Mouse (Mus musculus) hindbrain, embryonic 10.5 days (tissue): Measurements from ENCODE around the gene Rnf150. TPM values are rescaled to one million over a fixed set of nuclear protein-coding genes. Genes with fewer than 3 reads are reported as not detected.

ENCODE experiments used
- DNase-seq: peaks from one replicate; pipeline ENCODE4 v3.0.0-alpha.2; 2017; ENCODE audit warnings: low spot score
- H3K27ac ChIP-seq: fragments of 300-500 bp; sonication (generic); 2 replicates; pipeline ENCODE4 v1.5.1; 2016; ENCODE audit warnings: mild to moderate bottlenecking, moderate library complexity
- H3K27me3 ChIP-seq: fragments of 300-500 bp; sonication (generic); 2 replicates; pipeline ENCODE4 v1.6.1; 2016; ENCODE audit warnings: mild to moderate bottlenecking; ENCODE audit not compliant: poor library complexity, insufficient read depth, severe bottlenecking
- H3K36me3 ChIP-seq: fragments of 300-500 bp; sonication (generic); 2 replicates; pipeline ENCODE4 v1.6.1; 2016; ENCODE audit warnings: mild to moderate bottlenecking, moderate library complexity
- H3K4me1 ChIP-seq: fragments of 300-500 bp; sonication (generic); replicated peaks from 2 replicates; pipeline ENCODE4 v1.6.1; 2016; ENCODE audit warnings: mild to moderate bottlenecking
- H3K4me3 ChIP-seq: fragments of 300-500 bp; sonication (generic); 2 replicates; pipeline ENCODE4 v1.5.1; 2016; ENCODE audit warnings: mild to moderate bottlenecking, moderate library complexity
- H3K9me3 ChIP-seq: fragments of 300-500 bp; sonication (generic); 2 replicates; pipeline ENCODE4 v1.6.1; 2016; ENCODE audit warnings: mild to moderate bottlenecking, moderate library complexity
- WGBS: fragments of 180-500 bp; shearing (Covaris S2); methylation state at CpG from one replicate; pipeline ENCODE4 v1.1.7; 2016; 5-methylcytosine and 5-hydroxymethylcytosine counted together
- polyA plus RNA-seq: library from polyadenylated mRNA; unstranded; fragments of >200 nt; fragmentation: Nextera tagmentation; extraction: Ambion mirVana; gene quantifications from 2 replicates; pipeline ENCODE4 v1.2.1, GENCODE M21; 2016

Gene Rnf150
- polyA plus RNA-seq, result 1.2 and 1.3 TPM in 2 replicates

DNA sequence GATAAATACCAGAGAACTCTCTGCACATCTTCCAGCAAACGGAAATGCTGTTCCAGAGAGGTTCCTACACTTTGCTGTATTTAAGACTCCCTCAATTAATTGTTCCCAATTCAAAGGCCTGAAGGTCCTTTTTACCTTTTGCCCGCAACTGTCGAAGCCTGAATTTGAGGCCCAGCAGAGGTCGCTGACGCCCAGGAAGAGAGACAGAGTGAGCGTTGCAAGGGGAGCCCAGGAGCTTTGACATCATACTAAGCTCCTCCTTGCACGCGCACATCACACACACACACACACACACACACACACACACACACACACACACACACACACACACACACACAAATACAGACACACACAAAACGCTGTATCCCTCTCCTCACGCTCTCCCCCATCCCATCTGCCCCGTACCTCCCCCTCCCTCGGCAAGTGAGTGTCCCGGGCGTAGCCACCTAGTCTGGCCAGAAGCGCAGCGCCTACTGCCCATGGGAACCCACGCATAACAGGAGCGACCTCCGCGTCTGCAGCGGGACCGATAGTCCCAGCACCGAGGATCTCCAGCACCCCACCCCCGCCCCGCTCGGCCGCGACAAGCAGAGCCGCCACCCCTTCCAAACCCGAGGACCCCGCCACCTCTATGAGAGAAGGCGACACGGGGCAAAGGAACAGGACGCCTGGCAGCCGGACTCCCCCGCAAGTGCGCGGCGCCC lies at the start of gene Rnf150:
Gene Rnf150 (plus strand): TSS at position 316 of the 704 bp plus-strand sequence.
- Histone ChIP-seq H3K4me3 (peak within 1 kb of the TSS; percentile 86), H3K27me3 (no peaks in the 10 kb centered on the region; the same call in 1 of the 2 replicates), H3K36me3 (no peaks in the 10 kb centered on the region), H3K9me3 (no peaks in the 10 kb centered on the region), H3K4me1 (peaks cover 18% of the 10 kb centered on the region), H3K27ac (peak within 1 kb of the TSS; percentile 95)
- WGBS, result under 1% methylated on average over 39 of the region's 39 CpGs
- DNase-seq, result peak; percentile 85

DNA sequence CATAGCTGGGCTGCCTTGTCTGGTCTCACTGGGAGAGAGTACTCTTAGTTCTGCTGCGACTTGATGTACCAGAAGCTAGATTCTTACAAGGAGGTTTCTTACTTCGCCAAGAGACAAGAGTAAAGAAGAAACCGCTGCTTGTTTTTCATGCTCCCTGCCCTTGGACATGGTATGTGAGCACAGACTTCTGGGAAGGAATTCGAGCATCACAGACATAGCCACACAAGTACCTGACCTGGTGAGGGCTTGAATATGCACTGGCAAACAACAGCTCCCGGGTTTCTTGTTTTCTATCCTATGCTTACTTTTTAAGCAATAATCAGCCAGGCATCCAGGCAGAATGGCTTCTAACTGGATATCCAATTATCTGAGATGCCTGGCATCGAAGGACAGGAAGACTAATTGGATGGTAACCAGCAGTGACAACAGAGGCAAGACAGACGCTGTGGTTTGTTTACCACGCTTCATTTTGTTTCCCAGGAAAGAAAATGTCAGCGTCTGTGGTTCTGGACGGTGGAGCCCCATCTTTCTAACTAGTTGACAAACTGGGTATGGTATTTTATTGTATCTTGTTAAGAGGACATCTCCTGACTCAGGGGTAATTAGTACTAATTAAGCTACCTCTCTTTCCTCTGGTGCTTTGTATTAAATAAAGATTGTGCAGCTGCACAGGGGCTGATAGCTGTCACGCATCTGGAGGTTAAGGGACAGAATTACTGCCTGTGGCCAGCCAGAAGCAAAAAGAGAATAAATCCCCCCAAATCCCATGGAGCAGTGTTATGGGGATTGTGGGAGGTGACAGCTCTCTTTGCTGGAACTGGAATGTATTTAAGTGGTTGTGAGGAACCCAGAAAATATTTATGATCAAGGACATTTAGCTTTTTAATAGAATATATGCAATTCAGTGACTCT lies 36.8 kb upstream of the Rnf150 start:
- Histone ChIP-seq H3K27ac (no peak overlapping the region), H3K36me3 (no peaks in the 10 kb centered on the region), H3K27me3 (no peaks in the 10 kb centered on the region), H3K4me1 (no peaks in the 10 kb centered on the region), H3K9me3 (no peaks in the 10 kb centered on the region), H3K4me3 (no peak overlapping the region)
- DNase-seq, result no peak
- 82% methylated on average over 11 of the region's 11 CpGs for WGBS

DNA sequence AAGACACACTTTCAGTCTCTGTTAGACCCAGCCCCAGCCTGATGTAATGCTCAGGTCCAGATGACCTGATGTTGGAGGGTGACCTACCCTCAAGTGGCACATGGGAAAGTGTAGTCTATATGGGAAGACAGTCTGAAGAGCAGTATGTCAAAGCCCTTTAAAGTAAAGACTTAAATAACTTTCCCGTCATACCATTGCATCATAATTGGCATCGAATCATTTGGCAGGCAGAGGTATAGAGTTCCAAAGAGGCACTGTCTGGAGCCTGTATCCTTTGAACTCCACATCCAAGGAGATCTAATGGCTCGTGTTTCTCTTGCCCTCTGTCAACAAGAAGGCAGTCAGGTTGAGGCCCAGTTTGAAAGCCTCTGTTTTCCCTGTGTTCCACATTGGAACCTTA lies 22.7 kb upstream of the Rnf150 start:
- Histone ChIP-seq H3K4me3 (no peak overlapping the region), H3K27ac (no peak overlapping the region), H3K27me3 (no peaks in the 10 kb centered on the region), H3K9me3 (no peaks in the 10 kb centered on the region), H3K36me3 (no peaks in the 10 kb centered on the region), H3K4me1 (no peaks in the 10 kb centered on the region)
- no peak for DNase-seq
- 75% methylated on average over 3 of the region's 3 CpGs for WGBS

DNA sequence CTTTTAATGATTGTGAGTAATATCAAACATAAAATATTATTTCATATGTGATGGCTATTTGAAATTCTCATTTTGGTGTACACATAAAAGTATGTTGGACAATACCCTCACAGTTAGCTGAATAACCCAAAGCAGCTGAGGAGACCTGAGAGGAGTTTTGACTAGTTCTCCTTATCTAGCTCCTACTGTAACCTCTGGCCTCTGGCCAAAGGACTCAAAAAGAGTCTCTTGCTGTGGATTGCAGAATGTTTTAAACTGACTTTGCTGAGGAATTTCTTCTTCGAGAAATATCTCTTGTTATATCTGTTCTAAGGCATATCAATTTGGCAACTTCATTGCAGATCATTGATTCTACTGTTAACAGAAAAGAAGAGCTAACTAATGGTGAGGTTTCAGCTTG lies 22.2 kb upstream of the Rnf150 start:
- WGBS, result 61% methylated on average over 1 of the region's 1 CpGs
- H3K36me3 ChIP-seq, result no peaks in the 10 kb centered on the region
- H3K9me3 ChIP-seq, result no peaks in the 10 kb centered on the region
- H3K27me3 ChIP-seq, result no peaks in the 10 kb centered on the region
- no peaks in the 10 kb centered on the region for H3K4me1 ChIP-seq
- H3K4me3 ChIP-seq, result no peak overlapping the region
- no peak overlapping the region for H3K27ac ChIP-seq
- no peak for DNase-seq

DNA sequence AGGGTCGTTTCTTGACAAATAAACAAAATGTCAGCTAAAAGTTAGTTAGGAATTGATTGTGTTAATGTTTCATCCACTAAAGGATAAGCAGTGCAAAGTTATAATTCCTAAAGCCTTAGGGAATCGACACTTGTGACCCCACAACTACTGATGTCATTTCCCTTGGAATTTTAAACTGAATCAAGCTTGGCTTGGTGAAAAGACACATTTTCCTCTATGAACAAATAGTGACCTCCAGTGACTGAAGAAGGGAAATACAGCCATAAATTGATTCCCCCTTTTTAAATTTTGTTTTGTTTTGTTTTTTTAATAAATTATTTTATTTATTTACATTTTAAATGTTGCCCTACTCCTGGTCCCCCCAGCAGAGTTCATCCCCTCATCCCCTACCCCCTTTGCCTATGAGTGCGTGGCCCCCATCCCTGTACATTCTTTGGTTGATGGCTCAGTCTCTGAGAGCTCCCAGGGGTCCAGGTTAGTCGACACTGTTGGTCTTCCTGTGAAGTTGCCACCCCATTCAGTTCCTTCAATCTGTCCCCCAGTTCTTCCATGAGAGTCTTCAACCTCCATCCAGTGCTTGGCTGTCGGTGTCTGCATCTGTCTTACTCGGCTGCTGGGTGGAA lies 21.5 kb upstream of the Rnf150 start:
- no peaks in the 10 kb centered on the region for H3K4me1 ChIP-seq
- no peaks in the 10 kb centered on the region for H3K9me3 ChIP-seq
- H3K36me3 ChIP-seq, result no peaks in the 10 kb centered on the region
- H3K27ac ChIP-seq, result no peak overlapping the region
- WGBS, result 65% methylated on average over 6 of the region's 6 CpGs
- H3K4me3 ChIP-seq, result no peak overlapping the region
- H3K27me3 ChIP-seq, result no peaks in the 10 kb centered on the region
- no peak for DNase-seq

DNA sequence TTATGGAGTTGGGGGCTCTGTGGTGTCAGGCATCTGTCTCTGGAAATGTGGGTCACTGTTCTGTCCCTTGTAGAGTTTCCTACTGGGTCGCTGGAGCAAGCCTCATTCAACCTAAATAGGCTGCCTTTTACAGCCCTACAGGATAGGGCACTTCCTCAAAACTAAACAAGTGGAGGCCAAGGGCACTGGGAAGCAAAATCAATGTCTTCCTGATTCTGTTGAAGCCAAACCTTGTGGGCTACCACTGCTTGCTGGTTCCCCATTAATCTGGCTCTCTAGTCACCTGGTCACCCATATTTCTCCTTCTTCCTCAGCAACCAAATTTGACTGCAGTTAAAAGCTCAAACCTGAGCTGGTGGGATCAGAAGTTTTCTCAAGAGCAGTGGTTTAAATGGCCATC lies 19.5 kb upstream of the Rnf150 start:
- Histone ChIP-seq H3K36me3 (no peaks in the 10 kb centered on the region), H3K4me3 (no peak overlapping the region), H3K27ac (no peak overlapping the region), H3K4me1 (no peaks in the 10 kb centered on the region), H3K9me3 (no peaks in the 10 kb centered on the region), H3K27me3 (no peaks in the 10 kb centered on the region)
- WGBS, result 45% methylated on average over 1 of the region's 1 CpGs
- no peak for DNase-seq

DNA sequence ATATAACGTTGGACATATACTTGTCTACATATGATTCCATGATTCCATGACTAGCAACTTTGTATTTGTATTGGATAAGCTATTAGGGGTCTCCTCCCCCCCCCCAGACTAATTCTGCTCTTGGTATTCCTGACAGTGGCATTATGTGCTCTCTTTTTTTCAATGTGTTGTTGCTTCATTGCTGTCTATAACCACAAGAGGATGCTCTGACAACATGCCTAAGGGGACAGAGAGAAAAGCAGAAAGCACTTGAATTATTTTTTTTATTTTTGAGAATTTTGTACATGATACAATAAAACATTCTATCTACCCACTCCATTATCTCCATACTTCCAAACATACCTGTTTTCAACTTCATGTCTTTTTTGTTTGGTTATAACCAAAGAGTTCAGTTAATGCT lies 18.7 kb upstream of the Rnf150 start:
- Histone ChIP-seq H3K36me3 (no peaks in the 10 kb centered on the region), H3K27ac (no peak overlapping the region), H3K9me3 (no peaks in the 10 kb centered on the region), H3K4me1 (no peaks in the 10 kb centered on the region), H3K4me3 (no peak overlapping the region), H3K27me3 (no peaks in the 10 kb centered on the region)
- no peak for DNase-seq
- 42% methylated on average over 1 of the region's 1 CpGs for WGBS

DNA sequence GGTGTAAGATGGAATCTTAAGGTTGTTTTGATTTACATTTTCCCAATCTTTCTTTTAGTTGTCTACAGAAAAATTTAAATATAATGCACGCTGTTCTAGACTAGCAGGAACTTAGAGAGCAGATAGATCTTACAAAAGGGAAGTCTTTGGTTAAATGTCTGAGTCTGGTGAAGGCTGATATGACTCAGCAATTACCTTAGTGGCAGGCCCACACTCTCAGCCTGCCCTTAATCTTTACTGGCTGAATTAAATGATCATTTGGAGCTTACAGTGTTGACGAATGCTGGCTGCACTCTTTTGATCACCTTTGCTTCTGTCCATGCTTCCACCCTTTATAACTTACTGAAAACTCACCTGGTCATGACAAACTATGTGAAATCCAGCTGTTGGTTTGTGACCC lies 17.1 kb upstream of the Rnf150 start:
- no peaks in the 10 kb centered on the region for H3K9me3 ChIP-seq
- DNase-seq, result no peak
- 85% methylated on average over 2 of the region's 2 CpGs for WGBS
- no peaks in the 10 kb centered on the region for H3K27me3 ChIP-seq
- no peak overlapping the region for H3K27ac ChIP-seq
- no peaks in the 10 kb centered on the region for H3K36me3 ChIP-seq
- no peak overlapping the region for H3K4me3 ChIP-seq
- no peaks in the 10 kb centered on the region for H3K4me1 ChIP-seq

DNA sequence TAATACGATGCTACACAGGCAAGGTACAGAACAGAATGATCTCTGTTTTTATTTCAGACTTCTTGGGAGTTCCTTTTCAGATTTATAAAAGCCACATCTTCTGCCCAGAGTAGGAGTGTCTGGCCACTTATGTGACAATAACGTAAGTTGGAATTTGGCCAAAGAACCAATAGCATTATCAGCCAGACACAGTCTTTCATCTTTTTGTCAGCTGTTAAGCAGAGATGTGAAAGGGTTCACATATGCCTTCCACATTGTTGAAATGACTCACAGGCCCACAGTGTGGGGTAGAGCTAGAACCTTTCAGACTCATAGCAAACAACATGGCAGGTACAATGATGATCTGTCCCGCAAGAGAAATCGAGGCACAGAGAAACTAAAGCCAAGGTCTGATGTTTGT lies 16.4 kb upstream of the Rnf150 start:
- Histone ChIP-seq H3K9me3 (no peaks in the 10 kb centered on the region), H3K27me3 (no peaks in the 10 kb centered on the region), H3K4me3 (no peak overlapping the region), H3K27ac (no peak overlapping the region), H3K4me1 (no peaks in the 10 kb centered on the region), H3K36me3 (no peaks in the 10 kb centered on the region)
- WGBS, result 92% methylated on average over 4 of the region's 4 CpGs
- DNase-seq, result no peak

DNA sequence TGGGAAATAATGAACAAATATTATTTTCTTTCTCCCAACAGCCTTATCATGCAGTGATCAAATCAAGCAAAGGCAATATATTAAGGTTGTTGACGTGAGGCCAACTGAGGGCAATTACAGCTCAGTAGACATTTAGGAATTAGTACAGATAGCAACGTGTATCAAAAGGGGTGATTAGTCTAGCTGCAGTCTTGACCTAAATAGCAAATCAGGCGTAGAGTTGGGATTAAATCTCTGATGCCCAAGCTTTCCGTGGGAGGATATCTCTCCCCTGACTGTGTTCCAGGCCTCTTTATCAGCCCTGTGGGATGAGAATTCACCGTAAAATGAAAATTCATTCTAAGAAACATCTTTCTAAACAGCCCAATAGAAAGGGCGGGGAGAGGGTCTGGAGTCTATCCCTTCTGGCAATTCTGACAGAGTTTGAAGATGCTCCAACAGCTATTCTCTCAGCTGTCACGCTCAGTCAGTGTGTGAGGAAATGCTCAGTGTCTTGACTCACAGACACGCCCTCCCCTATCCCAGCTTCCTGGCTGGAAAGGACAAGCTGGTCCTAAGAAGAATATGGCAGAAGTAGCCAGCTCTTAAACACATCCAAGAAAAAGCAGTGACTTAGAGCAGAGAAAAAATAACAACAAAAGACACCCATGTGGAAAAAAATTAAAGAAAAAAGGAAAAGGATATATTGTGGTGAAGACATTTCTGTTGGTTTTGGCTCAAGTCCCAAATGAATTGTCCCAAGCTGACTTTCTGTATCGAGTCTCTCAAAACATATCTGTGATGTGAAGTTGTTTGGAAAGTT lies 4.4 kb upstream of the Rnf150 start:
- WGBS, result 82% methylated on average over 9 of the region's 9 CpGs
- no peak for DNase-seq
- H3K4me1 ChIP-seq, result no peaks in the 10 kb centered on the region

DNA sequence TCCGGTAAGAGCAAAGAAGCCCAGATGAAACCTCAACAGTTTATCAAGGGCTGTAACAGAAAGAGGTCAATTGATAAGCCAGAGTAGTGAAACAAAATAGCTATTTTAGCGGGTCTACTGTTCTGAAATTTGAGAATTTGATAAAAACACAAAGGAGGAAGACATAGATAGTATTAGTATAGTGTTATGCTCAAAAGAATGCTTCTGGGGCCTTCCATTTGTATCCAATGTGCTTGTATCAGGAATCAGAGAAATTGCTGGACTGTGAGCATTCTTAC lies 3.9 kb upstream of the Rnf150 start:
- no peaks in the 10 kb centered on the region for H3K36me3 ChIP-seq
- H3K4me1 ChIP-seq, result peaks cover 1% of the 10 kb centered on the region; the same call in 1 of the 2 replicates
- DNase-seq, result no peak
- no peaks in the 10 kb centered on the region for H3K27me3 ChIP-seq
- no peaks in the 10 kb centered on the region for H3K9me3 ChIP-seq
- 80% methylated on average over 2 of the region's 2 CpGs for WGBS
- no peak overlapping the region for H3K4me3 ChIP-seq
- no peak overlapping the region for H3K27ac ChIP-seq

More for the DNA sequence above, 4.4 kb upstream of the Rnf150 start:
- H3K4me3 ChIP-seq, result no peak overlapping the region
- H3K27me3 ChIP-seq, result no peaks in the 10 kb centered on the region
- H3K9me3 ChIP-seq, result no peaks in the 10 kb centered on the region
- no peaks in the 10 kb centered on the region for H3K36me3 ChIP-seq
- no peak overlapping the region for H3K27ac ChIP-seq

DNA sequence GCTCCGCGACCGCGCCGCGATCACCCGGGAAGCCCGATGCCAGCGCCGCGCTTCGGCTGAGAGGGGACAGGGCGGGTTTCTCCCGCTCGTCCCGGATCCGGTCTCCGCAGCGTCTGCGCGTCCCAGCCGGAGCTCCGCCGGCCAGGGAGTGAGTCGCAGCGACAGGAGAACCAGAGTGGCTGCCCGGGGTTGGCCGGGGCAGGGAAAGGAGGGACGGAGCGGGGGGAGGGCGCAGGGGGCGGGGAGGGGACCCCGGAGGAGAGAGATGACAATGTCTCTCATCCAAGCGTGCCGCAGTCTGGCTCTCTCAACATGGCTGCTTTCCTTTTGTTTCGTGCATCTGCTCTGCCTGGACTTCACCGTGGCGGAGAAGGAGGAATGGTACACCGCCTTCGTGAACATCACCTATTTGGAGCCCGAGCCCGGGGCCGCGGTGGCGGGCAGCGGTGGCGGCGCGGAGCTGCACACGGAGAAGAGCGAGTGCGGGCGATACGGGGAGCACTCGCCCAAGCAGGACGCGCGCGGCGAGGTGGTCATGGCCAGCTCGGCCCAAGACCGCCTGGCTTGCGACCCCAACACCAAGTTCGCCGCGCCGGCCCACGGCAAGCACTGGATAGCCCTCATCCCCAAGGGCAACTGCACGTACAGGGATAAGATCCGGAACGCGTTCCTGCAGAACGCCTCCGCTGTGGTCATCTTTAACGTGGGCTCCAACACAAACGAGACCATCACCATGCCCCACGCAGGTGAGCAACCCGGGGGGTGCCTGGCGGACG lies 777 bp downstream of the Rnf150 start:
- H3K4me3 ChIP-seq, result peak overlapping the region; percentile 86
- H3K4me1 ChIP-seq, result peaks cover 18% of the 10 kb centered on the region
- peak overlapping the region; percentile 95 for H3K27ac ChIP-seq
- H3K27me3 ChIP-seq, result no peaks in the 10 kb centered on the region; the same call in 1 of the 2 replicates
- peak; percentile 75 for DNase-seq
- H3K9me3 ChIP-seq, result no peaks in the 10 kb centered on the region
- under 1% methylated on average over 79 of the region's 80 CpGs for WGBS
- H3K36me3 ChIP-seq, result no peaks in the 10 kb centered on the region
